Mouse (Mus musculus) small intestine, adult 2 months (tissue): ENCODE results near the gene Cnfn. TPM values are rescaled to one million over a fixed set of nuclear protein-coding genes. Genes with fewer than 3 reads are reported as not detected.
A peak's percentile ranks its signal among the peaks of the same experiment; 100 is the strongest.

Experiments
- H3K27ac ChIP-seq: fragments of 200-500 bp; 2 replicates; pipeline ENCODE4 v1.5.1; 2012; ENCODE audit warnings: low read depth, low read length, control low read depth, inconsistent platforms; ENCODE audit not compliant: insufficient read depth
- H3K27me3 ChIP-seq: fragments of 200-500 bp; 2 replicates; pipeline ENCODE4 v1.6.1; 2012; ENCODE audit warnings: mild to moderate bottlenecking, moderate library complexity, low read length, inconsistent platforms; ENCODE audit not compliant: control insufficient read depth, insufficient read depth
- H3K36me3 ChIP-seq: fragments of 200-500 bp; 2 replicates; pipeline ENCODE4 v1.6.1; 2012; ENCODE audit warnings: mild to moderate bottlenecking, low read length, control low read depth, inconsistent platforms; ENCODE audit not compliant: control insufficient read depth, insufficient read depth
- H3K4me1 ChIP-seq: fragments of 200-500 bp; 2 replicates; pipeline ENCODE4 v1.6.1; 2012; ENCODE audit warnings: low read length, inconsistent platforms, mixed read lengths; ENCODE audit not compliant: control insufficient read depth, insufficient read depth, insufficient read length
- H3K4me3 ChIP-seq: fragments of 200-500 bp; 2 replicates; pipeline ENCODE4 v1.5.1; 2012; ENCODE audit warnings: low read depth, mild to moderate bottlenecking, control low read depth, inconsistent platforms, low read length, moderate library complexity
- CTCF ChIP-seq: fragments of 200-500 bp; IDR thresholded peaks from 2 replicates; pipeline ENCODE4 v1.5.1; 2012; ENCODE audit warnings: low read depth, mild to moderate bottlenecking, control low read depth, inconsistent platforms, low read length, moderate library complexity, mixed read lengths; ENCODE audit not compliant: insufficient replicate concordance, insufficient read length; ENCODE audit errors: extremely low read depth
- POLR2A ChIP-seq: fragments of 200-500 bp; IDR thresholded peaks from 2 replicates; pipeline ENCODE4 v1.6.1; 2012; ENCODE audit warnings: low read depth, mild to moderate bottlenecking, control low read depth, inconsistent platforms, low read length, moderate library complexity
- WGBS: fragments of 180-500 bp; shearing (Covaris S2); methylation state at CpG from one replicate; pipeline ENCODE4 v1.1.7; 2018; 5-methylcytosine and 5-hydroxymethylcytosine counted together
- polyA plus RNA-seq: library from polyadenylated mRNA; depleted of rRNA; stranded (reverse); fragments of >200 nt; gene quantifications from 2 replicates; pipeline ENCODE4 v1.2.3, GENCODE M21; 2012

Gene Cnfn
- polyA plus RNA-seq, 1 experiment = 0.84 TPM

DNA sequence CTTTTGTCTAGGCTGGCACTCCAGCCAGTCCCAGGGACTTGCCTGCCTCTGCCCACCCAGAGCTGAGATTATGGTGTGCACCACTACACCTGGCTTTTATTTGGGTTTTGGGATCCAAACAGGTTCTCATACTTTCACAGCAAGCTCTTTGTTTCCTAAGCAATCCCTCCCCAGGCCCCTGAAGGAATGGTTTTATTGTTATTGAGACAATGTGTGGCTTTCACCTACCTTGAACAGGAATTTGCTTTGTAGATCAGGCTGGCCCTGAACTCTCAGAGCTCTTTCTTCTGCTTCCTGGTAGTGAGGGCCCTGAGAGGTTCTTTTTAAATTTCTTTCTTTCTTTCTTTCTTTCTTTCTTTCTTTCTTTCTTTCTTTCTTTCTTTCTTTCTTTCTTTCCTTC lies 13.0 kb upstream of the Cnfn start:
- peaks cover 63% of the 10 kb centered on the region for H3K36me3 ChIP-seq
- TF ChIP-seq POLR2A = no peak
- TF ChIP-seq CTCF = no peak
- H3K27me3 ChIP-seq = no peaks in the 10 kb centered on the region

DNA sequence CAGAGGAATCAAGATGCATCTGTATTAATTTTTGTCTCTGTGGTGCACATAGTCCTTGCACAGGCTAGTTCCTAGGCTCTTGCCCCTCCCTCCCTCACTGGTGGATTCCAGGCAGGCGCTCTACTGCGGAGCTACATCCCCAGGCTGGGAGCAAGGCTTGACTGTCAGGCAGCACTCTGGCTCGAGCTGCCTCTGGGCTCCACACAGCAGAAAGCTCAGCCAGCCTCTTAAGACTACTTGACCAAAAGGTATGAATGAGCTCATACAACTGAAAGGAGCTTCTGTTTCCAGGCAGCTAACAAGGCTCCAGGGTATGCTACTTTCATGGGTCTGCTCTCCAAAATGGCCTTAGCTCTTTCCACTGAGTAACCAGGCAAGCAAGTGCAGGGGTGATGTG lies 11.8 kb upstream of the Cnfn start:
- no peaks in the 10 kb centered on the region for H3K27me3 ChIP-seq
- H3K27ac ChIP-seq = no peak overlapping the region
- H3K36me3 ChIP-seq = peaks cover 58% of the 10 kb centered on the region
- TF ChIP-seq POLR2A (no peak), CTCF (no peak)
- peaks cover 22% of the 10 kb centered on the region for H3K4me1 ChIP-seq
- 83% methylated on average over 3 of the region's 3 CpGs for WGBS
- H3K4me3 ChIP-seq = no peak overlapping the region

More for the DNA sequence above, 13.0 kb upstream of the Cnfn start:
- H3K27ac ChIP-seq = no peak overlapping the region
- no peak overlapping the region for H3K4me3 ChIP-seq
- peaks cover 27% of the 10 kb centered on the region for H3K4me1 ChIP-seq

DNA sequence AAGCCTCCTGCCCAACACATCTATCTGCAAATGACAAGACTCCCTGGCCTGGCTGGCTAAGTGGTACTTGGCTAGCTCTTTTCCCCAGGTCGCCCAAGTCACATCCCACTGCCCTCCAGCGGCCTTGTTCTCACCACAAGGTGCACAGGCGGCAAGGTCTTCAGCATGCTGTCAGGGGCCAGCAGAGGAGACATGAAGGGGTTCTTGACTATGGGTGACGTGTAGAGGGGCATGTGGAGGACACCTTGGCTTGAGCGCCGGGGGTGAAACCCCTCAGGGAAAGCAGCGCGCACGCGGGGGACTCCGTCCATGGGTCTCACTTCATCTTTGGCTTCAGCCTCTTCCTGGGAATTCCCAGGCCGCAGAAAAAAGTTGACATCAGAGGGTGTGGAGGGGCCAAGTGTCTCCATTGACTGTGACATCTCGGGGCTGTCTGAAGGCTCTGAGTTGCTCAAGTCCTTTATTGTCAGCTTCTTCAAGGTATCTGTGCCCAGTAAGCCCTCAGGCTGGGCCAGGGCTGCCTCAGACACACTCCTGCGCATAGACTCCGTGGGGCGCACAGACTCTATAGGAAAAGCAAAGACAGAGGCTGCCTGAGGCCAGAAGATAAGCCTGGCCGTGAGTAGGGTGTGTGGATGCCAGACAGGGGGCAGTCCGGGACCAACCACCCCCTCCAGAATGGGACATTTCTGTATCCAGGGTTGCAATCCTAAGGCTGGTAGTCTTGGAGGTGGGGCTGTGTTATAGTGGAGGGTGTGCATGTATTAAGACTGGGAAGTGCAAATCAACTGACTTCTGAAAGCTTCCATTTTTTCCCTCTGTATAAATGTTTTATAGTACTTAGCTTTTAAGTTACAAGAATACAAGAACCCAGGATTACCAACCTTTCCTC lies 11.1 kb upstream of the Cnfn start:
- no peak for TF ChIP-seq POLR2A
- no peak for TF ChIP-seq CTCF
- Histone ChIP-seq H3K36me3 (peaks cover 58% of the 10 kb centered on the region), H3K4me3 (no peak overlapping the region), H3K27ac (no peak overlapping the region), H3K4me1 (peaks cover 17% of the 10 kb centered on the region), H3K27me3 (no peaks in the 10 kb centered on the region)
- 82% methylated on average over 18 of the region's 18 CpGs for WGBS

DNA sequence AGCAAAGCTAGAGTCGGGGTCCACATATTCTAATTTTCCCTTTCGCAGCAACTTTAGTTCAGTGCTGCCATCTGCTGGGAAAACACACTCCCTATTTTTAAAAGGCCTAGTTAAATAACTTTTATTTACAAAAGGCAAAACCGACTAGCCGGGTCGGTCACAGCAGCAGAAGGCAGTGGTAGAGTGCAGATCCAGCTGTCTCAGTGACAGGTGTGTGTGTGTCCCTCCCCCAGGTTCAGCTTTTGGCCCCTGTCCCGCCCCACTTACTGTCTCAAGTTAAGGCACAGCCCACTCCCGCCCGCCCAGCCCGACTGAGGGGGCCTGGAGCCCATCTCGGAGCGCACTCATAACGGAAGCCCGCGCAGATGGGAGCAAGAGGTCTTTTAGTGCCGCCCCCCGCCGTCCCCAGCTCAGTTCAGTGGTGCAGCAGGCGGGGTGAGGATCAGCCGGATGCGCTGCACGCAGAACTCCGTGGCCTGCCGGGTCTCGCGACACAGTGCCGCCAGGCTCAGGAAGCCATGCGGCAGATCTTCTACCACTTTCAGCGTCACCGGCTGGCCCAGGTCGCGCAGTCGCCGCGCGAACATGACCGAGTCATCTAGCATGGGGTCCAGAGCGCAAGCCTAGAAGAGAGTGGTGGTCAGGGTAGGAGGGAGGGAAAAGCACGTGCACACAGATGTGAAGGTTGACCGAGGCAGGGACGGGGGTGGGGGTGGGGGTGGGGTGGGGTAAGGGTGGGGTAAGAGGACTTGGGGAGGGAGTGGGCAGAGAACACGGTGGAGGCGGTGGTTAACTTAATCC lies 10.2 kb upstream of the Cnfn start:
- 25% methylated on average over 42 of the region's 42 CpGs for WGBS
- H3K27me3 ChIP-seq = no peaks in the 10 kb centered on the region
- TF ChIP-seq POLR2A (no peak), CTCF (peak; percentile 33; the same call in 1 of the 2 replicates)

DNA sequence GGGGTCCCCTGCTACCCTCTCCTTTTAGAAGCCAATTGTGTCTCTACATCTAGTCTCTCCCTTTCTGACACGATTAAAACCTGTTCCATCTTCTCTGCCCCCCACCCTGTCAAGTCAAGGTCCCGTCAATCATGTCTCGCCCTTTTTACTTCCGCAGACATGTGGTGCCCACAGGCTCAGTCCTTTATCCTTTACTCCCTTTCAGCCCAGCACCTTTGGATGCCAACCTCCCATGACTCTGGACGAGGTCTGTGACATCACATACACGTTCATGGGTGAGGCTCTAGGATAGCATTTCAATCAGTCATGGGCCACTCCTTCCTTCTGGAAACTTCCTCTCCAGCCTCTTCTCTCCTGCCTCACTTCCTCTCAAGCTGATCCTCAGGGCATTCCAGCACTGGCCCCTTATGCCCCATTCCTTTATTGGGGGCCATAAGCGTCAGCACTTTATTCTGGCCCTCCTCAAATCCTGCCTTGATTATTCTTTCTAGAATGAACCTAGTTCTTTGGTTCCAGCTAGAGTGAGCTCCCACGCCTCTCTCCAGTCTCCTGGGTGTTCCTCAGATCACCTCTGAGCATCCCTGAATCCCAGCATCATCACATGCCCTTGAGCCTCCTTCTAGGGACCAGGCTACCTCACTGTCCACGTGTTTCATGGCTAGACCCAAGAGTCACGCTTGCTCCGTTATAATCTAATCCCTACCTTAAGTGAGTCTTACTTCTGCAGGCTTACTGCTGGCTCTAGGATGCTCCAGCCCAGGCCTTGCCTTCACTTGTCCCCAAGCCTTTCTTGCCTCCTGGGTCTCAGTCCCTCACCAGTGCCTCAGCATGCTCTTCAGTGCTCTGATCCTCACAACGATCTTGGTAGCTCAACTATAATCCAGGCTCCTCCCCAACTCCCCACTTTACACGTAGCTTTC lies 8.9 kb upstream of the Cnfn start:
- H3K36me3 ChIP-seq = peaks cover 36% of the 10 kb centered on the region
- no peaks in the 10 kb centered on the region for H3K27me3 ChIP-seq
- H3K4me3 ChIP-seq = no peak overlapping the region
- no peak for TF ChIP-seq POLR2A
- no peak for TF ChIP-seq CTCF
- WGBS = 79% methylated on average over 13 of the region's 13 CpGs
- no peak overlapping the region for H3K27ac ChIP-seq
- peaks cover 11% of the 10 kb centered on the region for H3K4me1 ChIP-seq

More for the DNA sequence above, 10.2 kb upstream of the Cnfn start:
- Histone ChIP-seq H3K4me3 (peak overlapping the region; percentile 55), H3K27ac (no peak overlapping the region), H3K4me1 (peaks cover 11% of the 10 kb centered on the region), H3K36me3 (peaks cover 49% of the 10 kb centered on the region)

DNA sequence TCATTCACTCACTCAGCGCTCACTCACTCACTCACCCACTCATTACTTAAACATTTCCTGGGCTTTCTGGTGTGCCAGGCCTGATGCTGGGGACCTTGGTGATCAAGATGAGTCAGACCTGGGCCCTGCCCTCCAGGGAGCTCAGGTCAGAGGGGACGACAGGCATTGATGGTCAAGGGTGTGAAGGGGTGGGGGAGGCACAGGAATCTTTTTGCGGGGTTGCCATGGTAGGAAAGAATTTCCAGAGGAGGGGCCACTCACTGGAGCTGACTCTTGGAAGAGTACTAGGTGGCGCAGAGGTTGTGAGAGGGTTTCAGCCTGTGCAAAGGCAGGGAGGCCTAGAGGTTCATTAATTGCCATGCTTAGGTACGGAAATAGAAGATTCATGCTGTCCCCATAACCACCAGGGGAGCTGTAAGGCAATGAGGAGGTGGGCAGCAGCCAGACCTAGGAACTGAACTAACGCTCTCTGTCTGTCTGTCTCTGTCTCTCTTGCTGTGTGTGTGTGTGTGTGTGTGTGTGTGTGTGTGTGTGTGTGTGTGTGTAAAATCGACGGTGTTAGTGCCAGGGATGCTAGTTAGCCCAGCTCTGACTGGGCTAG lies 7.7 kb upstream of the Cnfn start:
- peaks cover 11% of the 10 kb centered on the region for H3K4me1 ChIP-seq
- TF ChIP-seq CTCF (0 out of 2 replicates have a peak, but pooled peaks have one; percentile 11), POLR2A (no peak)
- H3K4me3 ChIP-seq = peak overlapping the region; percentile 44; the same call in 1 of the 2 replicates
- WGBS = 62% methylated on average over 8 of the region's 8 CpGs
- no peak overlapping the region for H3K27ac ChIP-seq
- no peaks in the 10 kb centered on the region for H3K27me3 ChIP-seq
- H3K36me3 ChIP-seq = peaks cover 24% of the 10 kb centered on the region
